Mouse (Mus musculus) hindbrain, embryonic 15.5 days (tissue): Measurements from ENCODE around the gene Inpp5k. TPM values are rescaled to one million over a fixed set of nuclear protein-coding genes. Genes with fewer than 3 reads are reported as not detected.

ENCODE experiments used
- ATAC-seq: fragments of 200-750 bp; cut with Nextera tagmentation; 2 replicates; pipeline ENCODE4 v1.8.0; 2017; ENCODE audit warnings: low read depth, moderate number of reproducible peaks, moderate TSS enrichment; ENCODE audit not compliant: low FRiP score
- H3K27ac ChIP-seq: fragments of 300-500 bp; sonication (generic); replicated peaks from 2 replicates; pipeline ENCODE4 v1.5.1; 2015; ENCODE audit warnings: mild to moderate bottlenecking, inconsistent platforms
- H3K27me3 ChIP-seq: fragments of 300-500 bp; sonication (generic); 2 replicates; pipeline ENCODE4 v1.6.1; 2015; ENCODE audit warnings: control low read depth, inconsistent platforms
- H3K36me3 ChIP-seq: fragments of 300-500 bp; sonication (generic); 2 replicates; pipeline ENCODE4 v1.6.1; 2015; ENCODE audit warnings: control low read depth, inconsistent platforms
- H3K4me1 ChIP-seq: fragments of 300-500 bp; sonication (generic); replicated peaks from 2 replicates; pipeline ENCODE4 v1.6.1; 2015; ENCODE audit warnings: control low read depth, inconsistent platforms
- H3K4me2 ChIP-seq: fragments of 300-500 bp; sonication (generic); 2 replicates; pipeline ENCODE4 v1.6.1; 2015; ENCODE audit warnings: moderate library complexity, mild to moderate bottlenecking, inconsistent platforms
- H3K4me3 ChIP-seq: fragments of 300-500 bp; sonication (generic); 2 replicates; pipeline ENCODE4 v1.5.1; 2015; ENCODE audit warnings: mild to moderate bottlenecking, inconsistent platforms
- H3K9ac ChIP-seq: fragments of 300-500 bp; sonication (generic); 2 replicates; pipeline ENCODE4 v1.6.1; 2015; ENCODE audit warnings: inconsistent platforms
- H3K9me3 ChIP-seq: fragments of 300-500 bp; sonication (generic); 2 replicates; pipeline ENCODE4 v1.6.1; 2016; ENCODE audit warnings: control low read depth, inconsistent platforms
- WGBS: fragments of 180-500 bp; shearing (Covaris S2); methylation state at CpG from one replicate; pipeline ENCODE4 v1.1.7; 2015; 5-methylcytosine and 5-hydroxymethylcytosine counted together
- polyA plus RNA-seq: library from polyadenylated mRNA; unstranded; fragments of >200 nt; fragmentation: Nextera tagmentation; extraction: Ambion mirVana; gene quantifications from 2 replicates; pipeline ENCODE4 v1.2.1, GENCODE M21; 2015

The Inpp5k gene
- polyA plus RNA-seq, result 38.8 and 39.1 TPM in 2 replicates

DNA sequence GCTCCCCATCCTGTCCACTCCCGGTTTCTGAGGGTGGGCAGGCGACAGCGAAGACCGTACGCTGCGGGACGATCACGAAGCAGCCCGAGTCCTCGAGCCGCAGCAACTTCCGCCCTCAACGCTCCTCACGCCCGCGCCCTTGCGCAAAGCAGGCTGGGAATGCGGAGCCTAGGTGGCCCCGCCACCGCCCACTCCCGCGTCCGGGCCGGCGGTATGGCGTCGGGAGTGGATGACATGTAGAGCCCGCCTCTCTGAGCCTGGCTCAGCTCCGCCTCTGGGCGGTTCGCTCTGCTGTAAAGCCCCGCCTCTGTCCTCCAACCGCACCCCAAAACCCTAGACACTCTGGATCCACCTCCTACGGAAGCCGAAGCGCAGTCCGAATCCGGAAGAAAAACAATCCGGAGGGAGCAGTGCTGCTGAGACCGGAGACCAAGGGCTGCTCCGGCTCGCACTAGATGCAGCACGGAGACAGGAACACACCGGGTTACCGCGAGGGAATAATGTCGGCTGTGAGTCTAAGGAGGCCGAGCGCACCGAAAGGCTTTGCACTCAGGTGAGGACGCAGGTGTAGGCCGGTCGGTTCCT is at the start of gene Inpp5k:
Gene Inpp5k, plus strand, starts transcription at position 344 of the 585 bp plus-strand sequence.
- ATAC-seq, result peak; percentile 100
- peak within 1 kb of the TSS; percentile 80 for H3K4me2 ChIP-seq
- H3K36me3 ChIP-seq, result peaks cover 32% of the 10 kb centered on the region
- H3K27me3 ChIP-seq, result no peaks in the 10 kb centered on the region
- H3K27ac ChIP-seq, result peak within 1 kb of the TSS; percentile 82
- H3K9ac ChIP-seq, result peak within 1 kb of the TSS; percentile 55
- no peaks in the 10 kb centered on the region for H3K9me3 ChIP-seq
- under 1% methylated on average over 53 of the region's 53 CpGs for WGBS
- H3K4me1 ChIP-seq, result peaks cover 21% of the 10 kb centered on the region
- H3K4me3 ChIP-seq, result peak within 1 kb of the TSS; percentile 63

DNA sequence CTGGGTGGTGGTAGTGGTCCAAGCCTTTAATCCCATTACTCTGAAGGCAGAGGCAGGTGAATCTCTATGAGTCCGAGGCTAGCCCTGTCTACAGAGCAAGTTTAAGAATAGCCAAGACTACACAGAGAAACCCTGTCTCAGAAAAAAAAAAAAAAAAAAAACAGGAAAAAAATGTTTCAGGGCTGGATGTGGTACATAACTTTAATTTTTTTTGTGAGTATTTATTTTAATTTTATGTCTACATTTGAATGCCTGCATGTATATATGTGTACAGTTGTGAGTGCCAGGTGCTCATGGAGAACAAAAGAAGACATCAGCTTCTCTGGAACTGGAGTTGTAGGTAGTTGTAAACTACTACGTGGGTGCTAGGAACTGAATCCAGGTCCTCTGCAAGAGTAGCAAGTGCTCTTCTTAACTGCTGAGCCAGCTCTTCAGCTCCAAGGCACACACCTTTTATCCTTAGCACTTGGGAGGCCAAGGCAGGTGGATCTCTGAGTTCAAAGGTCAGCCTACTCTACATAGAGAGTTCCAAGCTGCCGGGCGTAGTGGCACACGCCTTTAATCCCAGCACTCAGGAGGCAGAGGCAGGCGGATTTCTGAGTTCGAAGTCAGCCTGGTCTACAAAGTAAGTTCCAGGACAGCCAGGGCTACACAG is 49.2 kb upstream of the Inpp5k start:
- Histone ChIP-seq H3K9me3 (no peaks in the 10 kb centered on the region), H3K4me2 (no peak overlapping the region), H3K27ac (no peak overlapping the region), H3K9ac (no peak overlapping the region), H3K4me3 (no peak overlapping the region), H3K27me3 (no peaks in the 10 kb centered on the region), H3K4me1 (no peaks in the 10 kb centered on the region), H3K36me3 (no peaks in the 10 kb centered on the region)
- no peak for ATAC-seq
- 94% methylated on average over 7 of the region's 7 CpGs for WGBS

DNA sequence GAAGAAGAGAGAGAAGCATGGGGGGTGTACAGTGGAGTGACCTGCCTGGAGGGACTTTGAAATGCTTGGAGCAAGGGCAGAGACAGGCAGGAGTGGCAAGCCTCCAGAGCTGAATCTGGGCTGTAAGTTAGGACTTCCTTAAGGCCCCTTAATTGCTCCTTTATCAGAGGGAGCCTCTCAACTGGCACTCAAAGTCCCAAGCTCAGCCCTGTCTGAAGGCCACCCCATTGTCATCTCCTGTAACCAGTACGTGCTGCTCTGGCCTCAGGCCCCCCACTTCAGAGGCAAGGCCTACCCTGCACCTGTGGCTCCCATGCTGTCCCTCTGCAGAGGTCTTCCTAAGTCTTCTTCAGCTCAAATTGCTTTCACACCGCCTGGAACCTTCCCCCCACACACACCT is 47.3 kb upstream of the Inpp5k start:
- 79% methylated on average over 2 of the region's 2 CpGs for WGBS
- ATAC-seq, result no peak
- Histone ChIP-seq H3K36me3 (no peaks in the 10 kb centered on the region), H3K9ac (no peak overlapping the region), H3K4me1 (peaks cover 8% of the 10 kb centered on the region; the same call in 1 of the 2 replicates), H3K4me3 (no peak overlapping the region), H3K4me2 (no peak overlapping the region), H3K27me3 (no peaks in the 10 kb centered on the region), H3K27ac (no peak overlapping the region), H3K9me3 (no peaks in the 10 kb centered on the region)

DNA sequence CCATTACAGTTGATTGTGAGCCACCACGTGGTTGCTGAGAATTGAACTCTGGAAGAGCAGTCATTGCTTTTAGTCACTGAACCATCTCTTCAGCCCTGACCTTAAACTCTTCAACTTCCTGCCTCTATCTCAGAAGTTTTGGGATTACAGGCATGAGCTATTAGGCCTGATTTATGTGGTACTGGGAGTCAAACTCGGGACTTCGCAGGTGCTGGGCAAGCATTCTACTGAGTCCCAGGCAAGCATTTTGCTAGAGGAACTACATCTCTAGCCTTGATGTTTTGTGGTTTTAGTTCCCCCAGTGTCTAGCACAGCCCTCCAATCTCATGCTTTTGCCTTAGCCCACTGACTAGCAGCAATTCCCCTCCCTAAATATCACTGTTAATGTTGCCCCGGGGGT is 45.7 kb upstream of the Inpp5k start:
- WGBS, result 85% methylated on average over 4 of the region's 4 CpGs

DNA sequence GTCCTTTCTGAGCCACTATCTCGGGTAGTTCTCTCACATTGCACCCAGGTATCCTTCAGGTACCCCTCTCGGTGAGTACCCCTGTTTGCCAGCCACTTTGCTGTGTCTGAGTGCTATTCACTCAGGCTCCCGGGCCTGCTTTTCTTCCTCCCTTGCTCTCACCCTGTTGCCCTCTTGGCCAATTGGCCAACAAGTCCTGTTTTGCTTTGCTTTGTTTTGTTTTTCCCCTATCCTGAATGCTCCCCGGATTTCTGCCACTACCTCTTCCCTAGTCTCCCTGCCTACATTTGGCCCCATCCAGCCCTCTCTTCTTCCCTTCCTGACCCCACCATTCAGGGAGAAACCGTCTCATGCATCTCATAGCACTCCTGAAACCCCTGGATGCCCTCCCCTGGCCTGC is 44.8 kb upstream of the Inpp5k start:
- no peak for ATAC-seq
- Histone ChIP-seq H3K4me2 (no peak overlapping the region), H3K4me3 (no peak overlapping the region), H3K9me3 (no peaks in the 10 kb centered on the region), H3K9ac (no peak overlapping the region), H3K36me3 (no peaks in the 10 kb centered on the region), H3K4me1 (peaks cover 31% of the 10 kb centered on the region), H3K27me3 (no peaks in the 10 kb centered on the region), H3K27ac (no peak overlapping the region)
- WGBS, result 83% methylated on average over 5 of the region's 5 CpGs

More for the DNA sequence above, 45.7 kb upstream of the Inpp5k start:
- H3K4me3 ChIP-seq, result no peak overlapping the region
- no peaks in the 10 kb centered on the region for H3K9me3 ChIP-seq
- no peak overlapping the region for H3K9ac ChIP-seq
- no peak overlapping the region for H3K4me2 ChIP-seq
- no peaks in the 10 kb centered on the region for H3K27me3 ChIP-seq
- no peak for ATAC-seq
- no peak overlapping the region for H3K27ac ChIP-seq
- H3K36me3 ChIP-seq, result no peaks in the 10 kb centered on the region
- H3K4me1 ChIP-seq, result peaks cover 22% of the 10 kb centered on the region

DNA sequence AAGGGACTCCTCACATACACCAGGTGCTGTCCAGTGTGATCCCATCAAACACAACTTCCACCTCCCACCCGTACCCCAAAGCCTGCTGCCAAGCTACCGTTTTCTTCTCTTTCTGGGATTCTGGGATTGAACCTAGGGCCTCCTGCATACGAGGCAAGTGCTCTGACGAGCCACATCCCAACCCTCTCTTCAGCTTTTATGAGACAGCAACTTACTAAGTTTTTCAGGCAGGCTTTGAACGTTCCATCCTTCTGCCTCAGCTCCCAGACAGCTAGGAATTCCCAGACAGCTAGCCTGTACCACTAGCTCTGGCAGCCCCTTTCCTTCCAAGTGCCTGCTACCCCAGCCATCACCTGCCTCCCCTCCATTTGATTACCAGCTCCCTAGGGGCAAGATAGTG is 43.8 kb upstream of the Inpp5k start:
- Histone ChIP-seq H3K27ac (peak overlapping the region; percentile 90), H3K4me2 (no peak overlapping the region)

DNA sequence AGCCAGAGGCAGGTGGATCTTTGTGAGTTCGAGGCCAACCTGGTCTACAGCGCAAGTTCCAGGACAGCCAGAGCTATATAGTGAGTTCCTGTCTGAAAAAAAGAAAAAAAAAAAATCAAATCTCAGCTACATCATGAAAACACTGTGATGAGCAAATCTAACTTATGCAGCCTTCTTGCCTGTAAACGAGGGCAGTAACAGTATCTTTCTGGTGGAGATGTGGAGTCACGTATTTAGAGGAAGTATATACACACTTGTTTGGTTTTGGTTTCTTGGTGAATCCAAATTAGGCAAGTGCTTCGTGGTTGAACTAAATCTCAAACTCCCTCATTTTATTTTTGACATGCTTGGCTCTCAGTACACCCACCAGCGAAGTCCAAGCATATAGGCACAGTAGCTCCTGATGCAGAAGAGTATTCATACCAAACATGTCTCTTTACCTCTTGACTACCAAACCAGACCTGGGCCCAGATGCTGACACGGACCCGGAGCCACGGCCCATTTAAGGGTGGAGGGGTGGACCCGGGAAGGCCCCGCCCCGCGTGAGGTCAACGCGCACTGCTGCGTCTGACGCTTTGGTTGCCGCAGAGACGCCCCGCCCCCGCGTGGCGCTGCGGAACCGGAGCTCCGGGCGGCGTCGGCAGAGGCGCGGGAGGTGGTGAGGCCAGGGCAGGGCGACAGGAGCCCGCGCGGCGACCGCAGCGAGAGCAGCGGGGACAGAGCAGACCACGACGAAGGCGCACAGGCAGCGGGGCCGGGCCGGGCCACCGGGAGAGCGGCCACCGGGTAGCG is 43.1 kb upstream of the Inpp5k start, which contains the start of gene Pitpna:
Gene Pitpna, plus strand, starts transcription at position 605 of the 792 bp plus-strand sequence.
- H3K27ac ChIP-seq, result peak within 1 kb of the TSS; percentile 90
- H3K4me1 ChIP-seq, result peaks cover 35% of the 10 kb centered on the region
- H3K36me3 ChIP-seq, result peaks cover 2% of the 10 kb centered on the region; the same call in 1 of the 2 replicates
- H3K4me3 ChIP-seq, result peak within 1 kb of the TSS; percentile 91
- H3K9ac ChIP-seq, result peak within 1 kb of the TSS; percentile 97
- no peaks in the 10 kb centered on the region for H3K27me3 ChIP-seq
- H3K9me3 ChIP-seq, result no peaks in the 10 kb centered on the region
- ATAC-seq, result peak; percentile 96
- 5% methylated on average over 49 of the region's 49 CpGs for WGBS
- peak within 1 kb of the TSS; percentile 78 for H3K4me2 ChIP-seq

More for the DNA sequence above, 43.8 kb upstream of the Inpp5k start:
- no peak for ATAC-seq
- WGBS, result 88% methylated on average over 5 of the region's 5 CpGs
- Histone ChIP-seq H3K4me1 (peaks cover 35% of the 10 kb centered on the region), H3K36me3 (no peaks in the 10 kb centered on the region), H3K27me3 (no peaks in the 10 kb centered on the region), H3K4me3 (no peak overlapping the region), H3K9me3 (no peaks in the 10 kb centered on the region), H3K9ac (no peak overlapping the region)

DNA sequence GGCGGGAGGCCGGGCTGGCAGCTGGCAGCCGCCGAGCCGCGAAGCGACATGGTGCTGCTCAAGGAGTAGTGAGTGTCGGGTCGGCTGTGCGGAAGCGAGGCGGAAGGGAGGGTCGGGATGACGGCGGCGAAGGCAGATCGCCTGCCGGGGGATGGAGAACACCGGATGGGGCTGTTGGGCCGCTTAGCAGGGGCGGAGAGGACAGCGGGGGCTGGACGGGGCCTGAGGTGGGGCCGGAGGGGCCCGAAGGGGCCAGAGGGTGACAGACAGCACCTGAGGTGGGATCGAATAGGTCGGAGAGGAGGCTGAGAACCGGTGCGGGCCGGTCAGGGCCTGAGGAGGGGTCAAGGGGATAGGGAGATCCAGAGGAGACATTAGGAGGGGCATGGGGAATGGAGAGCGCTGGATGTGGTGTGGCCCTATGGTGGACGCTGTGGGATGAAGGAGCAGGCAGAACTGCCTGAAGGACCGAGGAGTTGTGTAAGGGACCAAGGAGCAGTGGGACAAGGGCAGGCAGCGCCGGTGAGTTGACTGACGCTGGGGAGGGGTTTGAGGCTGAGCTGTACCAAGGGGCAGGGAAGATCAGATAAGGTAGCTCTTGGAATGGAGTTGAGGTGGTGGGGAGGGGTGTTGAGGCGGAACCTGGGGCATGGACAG is 42.4 kb upstream of the Inpp5k start:
- Histone ChIP-seq H3K4me1 (peaks cover 35% of the 10 kb centered on the region), H3K4me3 (peak overlapping the region; percentile 91), H3K4me2 (peak overlapping the region; percentile 78), H3K9ac (peak overlapping the region; percentile 97), H3K27ac (peak overlapping the region; percentile 90), H3K9me3 (no peaks in the 10 kb centered on the region), H3K36me3 (peaks cover 9% of the 10 kb centered on the region), H3K27me3 (no peaks in the 10 kb centered on the region)
- under 1% methylated on average over 37 of the region's 37 CpGs for WGBS
- ATAC-seq, result peak; percentile 84

DNA sequence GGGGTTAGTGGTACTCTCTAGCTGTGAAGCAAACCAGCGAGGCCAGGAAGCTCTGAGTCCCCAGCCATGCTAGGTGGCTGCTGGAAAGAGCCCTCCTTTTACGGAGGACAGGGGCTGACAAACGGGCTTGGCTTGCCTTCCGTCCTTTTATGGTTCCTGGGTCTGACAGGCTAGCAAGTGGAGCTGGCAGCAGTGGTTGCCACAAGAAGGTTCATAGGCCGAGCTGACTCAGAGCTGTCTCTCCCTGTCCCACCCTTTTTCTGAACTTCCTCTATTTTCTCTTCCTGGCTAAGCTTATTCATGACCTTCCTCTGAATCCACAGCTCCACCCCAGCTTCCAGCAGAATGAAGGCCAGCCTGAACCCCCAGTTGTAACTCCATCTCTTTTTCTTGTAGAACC is 38.2 kb upstream of the Inpp5k start:
- H3K36me3 ChIP-seq, result peaks cover 23% of the 10 kb centered on the region
- H3K9ac ChIP-seq, result no peak overlapping the region
- peaks cover 30% of the 10 kb centered on the region for H3K4me1 ChIP-seq
- no peak overlapping the region for H3K4me2 ChIP-seq
- no peak overlapping the region for H3K27ac ChIP-seq
- H3K9me3 ChIP-seq, result no peaks in the 10 kb centered on the region
- 98% methylated on average over 5 of the region's 5 CpGs for WGBS
- no peaks in the 10 kb centered on the region for H3K27me3 ChIP-seq
- no peak overlapping the region for H3K4me3 ChIP-seq
- ATAC-seq, result no peak

DNA sequence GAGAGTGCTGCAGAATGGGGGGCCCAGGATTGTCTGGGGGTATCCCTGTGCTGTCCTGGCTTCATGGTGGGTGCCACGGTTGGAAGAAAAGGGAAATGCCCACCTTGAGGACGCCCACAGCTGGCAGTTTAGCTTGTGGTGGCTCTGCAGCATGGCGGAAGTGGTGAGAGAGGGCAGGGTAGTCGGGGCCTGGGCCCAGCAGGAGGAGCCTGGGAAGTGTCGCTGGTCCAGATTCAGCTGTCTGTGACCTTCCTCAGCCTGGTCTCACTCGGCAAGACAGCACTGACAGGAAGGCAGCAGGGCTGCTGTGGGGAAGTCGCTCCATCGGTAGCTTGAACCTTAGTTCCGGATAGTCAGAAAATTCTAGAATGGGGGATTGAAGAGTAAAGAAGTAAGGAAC is 36.4 kb upstream of the Inpp5k start:
- Histone ChIP-seq H3K4me3 (no peak overlapping the region), H3K4me2 (no peak overlapping the region), H3K36me3 (peaks cover 35% of the 10 kb centered on the region), H3K4me1 (peaks cover 19% of the 10 kb centered on the region), H3K27me3 (no peaks in the 10 kb centered on the region), H3K9ac (no peak overlapping the region), H3K9me3 (no peaks in the 10 kb centered on the region), H3K27ac (no peak overlapping the region)
- no peak for ATAC-seq
- 83% methylated on average over 9 of the region's 9 CpGs for WGBS

DNA sequence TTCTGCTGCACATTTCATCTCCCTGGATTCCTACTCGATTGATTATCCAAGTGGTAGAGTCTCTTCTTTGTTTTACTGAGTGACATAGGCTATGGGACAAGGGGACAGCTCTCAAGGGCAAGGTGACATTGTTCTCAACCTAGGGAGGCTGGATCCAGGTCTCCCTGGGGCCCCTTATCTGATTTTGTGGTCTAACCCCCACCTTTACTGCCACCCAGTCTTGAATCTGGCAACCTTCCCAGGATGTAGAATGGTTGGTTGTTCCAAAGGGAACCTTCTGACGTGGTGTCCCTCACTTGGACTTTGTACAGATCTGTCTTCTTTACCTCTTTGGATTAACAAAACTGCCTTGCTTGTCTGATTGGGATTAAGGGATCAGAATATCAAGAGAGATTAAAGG is 35.4 kb upstream of the Inpp5k start:
- Histone ChIP-seq H3K27me3 (no peaks in the 10 kb centered on the region), H3K4me2 (no peak overlapping the region), H3K9ac (no peak overlapping the region), H3K4me1 (peaks cover 10% of the 10 kb centered on the region; the same call in 1 of the 2 replicates), H3K27ac (no peak overlapping the region), H3K9me3 (no peaks in the 10 kb centered on the region), H3K36me3 (peaks cover 39% of the 10 kb centered on the region), H3K4me3 (no peak overlapping the region)
- WGBS, result 73% methylated on average over 2 of the region's 2 CpGs
- no peak for ATAC-seq
